Mouse (Mus musculus) megakaryocyte progenitor cell, adult 5-6 weeks (primary cell): Measurements from ENCODE around the gene Smim14. TPM values are rescaled to one million over a fixed set of nuclear protein-coding genes. Genes with fewer than 3 reads are reported as not detected.

Experiments used
- ATAC-seq: replicated peaks from 2 replicates; pipeline ENCODE4 v1.8.0; 2016; ENCODE audit warnings: mild to moderate bottlenecking, moderate TSS enrichment, inconsistent platforms; ENCODE audit not compliant: poor library complexity
- total RNA-seq, 2 experiments: library from RNA; stranded (forward) in 1 of 2; stranded (reverse) in 1 of 2; fragments of 157-497, 149-512 nt in 1 of 2; fragments of 200-1000 nt in 1 of 2; gene quantifications; 2 replicates each; pipeline versions ENCODE4 v1.2.3 to v1.2.4; 2015 to 2017

Gene Smim14
- total RNA-seq, 2 experiments from 2014 or later = 83.0 to 144 TPM

DNA sequence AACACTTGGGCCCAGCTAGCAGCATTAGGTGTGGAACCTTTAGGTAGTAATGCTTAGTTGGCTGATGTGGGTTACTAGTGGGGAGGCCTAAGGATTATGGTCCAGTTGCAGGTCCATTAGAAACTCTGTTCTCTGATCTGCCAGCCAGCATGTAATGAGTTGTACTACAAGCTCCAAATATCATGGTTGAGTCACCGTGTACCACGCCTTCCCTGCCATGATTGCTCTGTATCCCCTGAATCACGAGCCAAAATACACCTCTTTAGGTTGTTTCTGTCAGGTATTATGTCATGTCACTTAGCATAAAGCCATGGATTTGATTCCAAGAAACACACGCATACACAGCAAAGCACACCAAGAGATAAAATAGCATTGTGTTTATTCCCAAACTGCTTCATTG lies 12.2 kb downstream of the Smim14 start:
- ATAC-seq = no peak

GRCm38 (mm10) chr5:65521803-65522202 lies 15.2 kb downstream of the Smim14 start:
- peak; percentile 87 for ATAC-seq

- peak; percentile 88 for ATAC-seq
Observed at GRCm38 (mm10) chr5:65514635-65515278, 22.2 kb downstream of the Smim14 start.

DNA sequence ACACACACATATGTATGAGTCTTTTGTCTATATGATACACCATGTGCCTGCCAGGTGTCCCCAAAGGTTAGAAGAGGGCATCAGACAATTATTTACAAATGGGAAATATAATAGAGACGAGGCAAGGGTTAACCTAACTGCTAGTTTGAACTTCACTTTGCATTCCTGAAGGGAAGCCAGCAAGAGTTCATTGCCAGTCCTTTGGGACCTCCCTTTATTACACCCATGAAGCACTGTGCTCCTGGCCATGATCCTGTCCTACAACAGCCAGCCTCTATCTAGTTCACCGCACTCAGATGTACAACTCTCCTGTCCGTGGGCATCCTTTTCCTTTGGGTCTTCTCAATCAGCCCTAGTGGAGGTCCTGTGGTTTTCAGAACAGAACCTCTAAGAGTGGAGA lies 23.5 kb downstream of the Smim14 start:
- ATAC-seq = no peak

- no peak for ATAC-seq
Observed at GRCm38 (mm10) chr5:65508395-65508794, 28.6 kb downstream of the Smim14 start.

DNA sequence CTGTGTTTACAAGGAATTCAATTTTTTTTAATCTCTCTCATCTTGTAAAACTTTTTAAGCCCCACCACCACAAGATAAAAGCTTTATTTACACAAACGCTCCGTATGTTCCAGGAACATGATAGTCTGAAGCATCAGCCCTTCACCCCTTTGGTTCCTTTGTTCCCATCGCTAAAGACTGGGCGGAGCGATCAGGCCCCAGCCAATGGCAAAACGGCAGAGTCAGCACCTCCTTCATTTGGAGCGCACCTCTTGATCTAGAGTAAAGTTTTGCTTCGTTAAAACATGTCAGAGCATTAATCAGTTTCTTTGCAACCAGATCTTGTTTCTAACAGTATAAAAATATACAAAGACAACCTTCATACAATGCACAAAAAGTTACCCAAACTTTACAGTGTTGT lies 31.2 kb downstream of the Smim14 start:
- peak; percentile 86 for ATAC-seq

GRCm38 (mm10) chr5:65501407-65501806 lies 35.6 kb downstream of the Smim14 start:
- ATAC-seq = no peak

DNA sequence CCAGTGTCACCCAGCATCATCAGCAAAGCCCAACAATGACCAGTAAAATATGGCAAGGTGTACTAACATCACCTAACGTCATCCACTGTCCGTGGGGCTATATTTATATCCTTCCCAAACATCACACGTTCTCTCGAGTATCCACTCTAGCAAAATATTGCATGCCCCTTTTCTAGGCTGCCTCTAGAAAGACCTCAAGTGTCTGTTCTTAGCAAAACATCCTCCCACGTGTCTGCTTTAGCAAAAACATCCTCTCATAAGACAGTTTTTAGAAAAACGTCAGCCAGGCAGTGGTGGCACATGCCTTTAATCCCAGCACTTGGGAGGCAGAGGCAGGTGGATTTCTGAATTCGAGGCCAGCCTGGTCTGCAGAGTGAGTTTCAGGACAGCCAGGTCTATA lies 36.8 kb downstream of the Smim14 start:
- no peak for ATAC-seq

GRCm38 (mm10) chr5:65492716-65493531 lies 44.1 kb downstream of the Smim14 start, which contains the start of gene Gm43552:
Gene Gm43552, minus strand, starts transcription at chr5:65492833.
- ATAC-seq = peak; percentile 79

GRCm38 (mm10) chr5:65491767-65492715 lies 44.9 kb downstream of the Smim14 start:
- ATAC-seq = peak; percentile 58

DNA sequence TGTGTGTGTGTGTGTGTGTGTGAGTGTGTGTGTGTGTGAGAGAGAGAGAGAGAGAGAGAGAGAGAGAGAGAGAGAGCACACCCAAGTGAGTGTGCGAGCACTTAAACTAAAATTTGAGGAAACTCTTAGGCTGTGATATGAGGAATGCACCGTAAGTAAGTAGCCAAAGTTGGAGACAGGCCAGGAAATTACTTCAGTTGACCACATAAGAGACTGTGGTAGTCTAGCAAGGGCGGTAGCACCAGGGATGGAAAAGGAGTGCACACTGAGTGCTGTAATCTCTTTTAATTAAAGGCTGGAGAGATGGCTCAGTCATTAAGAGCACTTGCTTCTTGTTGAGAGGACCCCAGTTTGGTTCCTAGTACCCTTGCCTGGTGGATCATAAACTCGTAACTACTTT lies 47.2 kb downstream of the Smim14 start:
- peak; percentile 33 for ATAC-seq

DNA sequence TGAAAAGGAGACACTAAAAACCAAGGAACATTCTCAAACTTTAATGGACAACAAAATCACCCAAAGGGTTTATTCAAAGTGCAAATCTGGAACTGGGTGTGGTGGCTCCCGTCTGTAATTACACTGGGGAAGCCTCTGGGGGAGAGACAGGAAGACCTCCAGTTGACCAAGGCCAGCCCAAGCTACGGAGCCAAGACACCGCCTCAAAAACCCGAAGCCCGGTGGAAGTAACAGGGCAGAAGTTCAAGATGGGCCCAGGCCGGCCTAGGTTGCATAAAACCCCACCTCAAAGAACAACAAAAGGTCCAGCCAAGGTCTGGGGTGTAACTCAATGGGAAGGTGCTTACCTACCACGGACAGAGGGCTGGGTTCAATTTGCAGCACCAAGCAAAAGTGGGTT lies 48.3 kb downstream of the Smim14 start:
- no peak for ATAC-seq

- ATAC-seq = no peak
Observed at GRCm38 (mm10) chr5:65487381-65487780, 49.6 kb downstream of the Smim14 start.

DNA sequence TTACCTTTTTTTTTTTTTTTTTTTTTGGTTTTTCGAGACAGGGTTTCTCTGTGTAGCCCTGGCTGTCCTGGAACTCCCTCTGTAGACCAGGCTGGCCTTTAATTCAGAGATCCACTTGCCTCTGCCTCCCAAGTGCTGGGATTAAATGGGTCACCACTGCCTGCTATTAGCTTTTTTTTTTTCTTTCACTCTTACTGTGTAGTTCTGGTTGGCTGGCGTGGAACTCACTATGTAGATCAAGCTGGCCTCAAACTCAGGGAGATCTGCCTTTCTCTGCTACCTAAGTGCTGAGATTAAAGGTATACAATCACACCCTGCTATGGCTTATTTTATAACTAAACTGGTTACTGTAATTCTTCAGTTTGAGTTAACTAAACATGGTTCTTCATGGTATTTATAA lies 50.5 kb downstream of the Smim14 start:
- ATAC-seq = no peak

DNA sequence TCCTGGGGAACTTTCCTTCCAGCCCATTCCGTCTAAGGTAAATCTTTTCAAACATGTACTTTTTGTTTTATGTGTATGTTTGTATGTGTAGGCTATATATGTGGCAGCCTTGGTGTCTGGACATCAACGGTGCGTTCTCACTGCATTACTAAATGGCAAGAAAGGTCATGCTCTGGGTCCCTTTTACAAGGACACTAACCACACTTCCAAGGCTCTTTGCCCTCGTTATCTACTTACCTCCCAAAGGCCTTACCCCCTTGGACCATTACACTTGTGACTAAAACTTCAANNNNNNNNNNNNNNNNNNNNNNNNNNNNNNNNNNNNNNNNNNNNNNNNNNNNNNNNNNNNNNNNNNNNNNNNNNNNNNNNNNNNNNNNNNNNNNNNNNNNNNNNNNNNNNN lies 54.0 kb downstream of the Smim14 start:
- ATAC-seq = no peak

GRCm38 (mm10) chr5:65480511-65480910 lies 56.5 kb downstream of the Smim14 start:
- ATAC-seq = peak; percentile 62

GRCm38 (mm10) chr5:65479681-65480445 lies 57.1 kb downstream of the Smim14 start:
- ATAC-seq = 0 out of 2 replicates have a peak, but pooled peaks have one; percentile 1

DNA sequence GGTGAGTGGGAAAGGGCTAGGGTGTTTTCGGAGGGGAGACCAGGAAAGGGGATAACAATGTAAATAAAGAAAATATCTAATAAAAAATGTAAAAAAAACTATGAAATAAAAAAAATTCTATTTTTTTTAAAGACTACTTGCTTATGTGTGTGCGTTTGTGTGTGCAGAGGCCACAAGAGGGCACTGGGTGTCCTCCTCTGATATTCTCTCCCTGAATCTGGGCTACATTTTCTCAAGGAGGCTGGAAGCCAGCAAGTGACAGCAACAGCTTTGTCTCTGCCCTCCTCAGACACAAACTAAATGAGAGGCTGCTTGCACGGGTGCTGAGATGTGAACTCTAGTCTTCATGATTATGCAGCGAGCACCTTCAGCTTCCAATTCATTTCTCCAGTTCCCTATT lies 58.8 kb downstream of the Smim14 start:
- ATAC-seq = 0 out of 2 replicates have a peak, but pooled peaks have one; percentile 25

GRCm38 (mm10) chr5:65476739-65477138 lies 60.2 kb downstream of the Smim14 start:
- ATAC-seq = peak; percentile 51

DNA sequence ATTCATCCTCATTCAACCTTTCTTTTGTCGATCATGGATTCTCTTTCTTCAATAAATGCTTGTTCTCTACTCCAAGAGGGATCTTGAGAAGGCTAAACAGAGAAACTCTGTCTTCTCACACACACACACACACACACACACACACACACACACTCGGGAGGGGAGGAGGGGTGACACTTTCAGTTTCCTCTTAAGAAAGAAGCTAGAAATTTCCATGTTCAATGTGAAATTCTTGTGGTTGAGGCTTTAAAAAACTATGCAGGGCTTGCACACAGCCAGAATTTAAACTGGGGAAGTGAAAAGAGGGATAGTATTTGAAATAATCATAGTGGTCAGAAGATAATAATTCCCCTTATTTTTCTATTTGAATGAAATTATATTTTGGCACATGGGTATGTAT lies 61.2 kb downstream of the Smim14 start:
- ATAC-seq = peak; percentile 51
